Comparison of ENCODE assay signal across 13 mouse cellular contexts in the genomic region with DNA sequence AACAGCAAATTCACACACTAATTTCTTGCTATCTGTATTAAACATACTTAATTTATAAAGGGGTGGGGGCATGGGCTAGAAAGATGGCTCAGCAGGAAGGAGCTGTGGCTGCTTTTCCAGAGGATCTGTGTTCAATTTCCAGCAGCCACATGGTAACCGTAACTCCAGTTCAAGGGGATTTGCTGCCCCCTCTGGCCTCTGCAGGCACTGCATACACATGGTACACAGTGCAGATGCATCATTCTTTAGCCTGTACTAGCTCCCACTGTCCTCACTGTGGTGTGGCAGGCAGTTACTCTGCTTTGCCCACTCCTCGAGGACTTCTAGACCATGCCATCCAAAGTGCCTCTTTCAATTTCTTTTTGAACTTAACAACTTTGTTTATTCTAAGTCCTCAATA. TPM values are rescaled to one million over a fixed set of nuclear protein-coding genes. Genes with fewer than 3 reads are reported as not detected.
A peak's percentile ranks its signal among the peaks of the same experiment; 100 is the strongest.
DNase-seq lines count a peak whose midpoint lies in the region; ATAC-seq and TF ChIP-seq lines count a peak whose summit lies in the region.
"Had no signal": no experiment of that assay in that cellular context is flagged by ENCODE, and none has a peak within 500 bp of the region (broad histone marks: within the 10 kb centered on the region; RNA-seq: fewer than 3 reads in every experiment).

No protein-coding gene starts in this region.

- TF ChIP-seq EP300 in MEL (IDR thresholded peaks at IDR 0.05; ENCODE audit: low read depth in 1 of 2, low read length in 2 of 2): no peak

- DNase-seq in CD4-positive, CD25-positive, alpha-beta regulatory T cell, adult 2 months (ENCODE audit: low read depth, low spot score): peak; percentile 27
- peak; percentile 40 for DNase-seq in limb, embryonic 11.5 days (ENCODE audit: low spot score)
- no peak for DNase-seq in limb, embryonic 10.5 days (ENCODE audit: low spot score)
- peak; percentile 54 for DNase-seq in MEL (ENCODE audit: low read depth, low spot score)
- DNase-seq in adrenal gland, postnatal 10 days: no peak
- DNase-seq in yolk sac, embryonic 10.5 days (ENCODE audit: low spot score): no peak
- DNase-seq: lung, postnatal 14 days had no signal

- TF ChIP-seq CTCF in MEL (IDR thresholded peaks at IDR 0.05 in 2 of 3, conservative IDR thresholded peaks at IDR 0.05 in 1 of 3; ENCODE audit: control insufficient read depth in 1 of 3, insufficient read depth in 1 of 3, low read depth in 2 of 3, low read length in 3 of 3, poor library complexity in 1 of 3, severe bottlenecking in 1 of 3): peak; percentile 44 to 67 (median 55)

- ATAC-seq in CD4-positive, CD25-positive, alpha-beta regulatory T cell, adult 4 months: no peak
- ATAC-seq in limb, embryonic 11.5 days (ENCODE audit: insufficient number of reproducible peaks, low FRiP score, low TSS enrichment, low read depth): no peak
- ATAC-seq in megakaryocyte progenitor cell, adult 5-6 weeks (replicated peaks; ENCODE audit: poor library complexity): peak; percentile 78
- ATAC-seq: forebrain, embryonic 13.5 days; intestine, embryonic 16.5 days had no signal

- no peak for TF ChIP-seq POLR2A in MEL (IDR thresholded peaks at IDR 0.05; ENCODE audit: control insufficient read depth in 1 of 2, insufficient read depth in 1 of 2, low read depth in 1 of 2, low read length in 2 of 2, poor library complexity in 1 of 2)

- H3K4me2 ChIP-seq in limb, embryonic 11.5 days (ENCODE audit: low read depth, severe bottlenecking): no peak overlapping the region
- H3K4me2 ChIP-seq: forebrain, embryonic 13.5 days; heart, embryonic 13.5 days had no signal

- no peaks in the 10 kb centered on the region for H3K4me1 ChIP-seq in limb, embryonic 11.5 days (ENCODE audit: control insufficient read depth, insufficient read depth, low read length)
- H3K4me1 ChIP-seq in limb, embryonic 10.5 days: no peaks in the 10 kb centered on the region
- peaks cover 6 to 9% of the 10 kb centered on the region in 2 experiments for H3K4me1 ChIP-seq in MEL (ENCODE audit: control insufficient read depth in 1 of 2, insufficient read depth in 2 of 2, low read length in 2 of 2)
- H3K4me1 ChIP-seq: heart, embryonic 13.5 days had no signal

- no peaks in the 10 kb centered on the region for H3K36me3 ChIP-seq in limb, embryonic 11.5 days (ENCODE audit: control insufficient read depth, insufficient read depth, low read length)
- peaks cover 8% of the 10 kb centered on the region; the same call in 1 of the 2 replicates for H3K36me3 ChIP-seq in limb, embryonic 10.5 days
- H3K36me3 ChIP-seq in MEL (ENCODE audit: control insufficient read depth in 1 of 2, insufficient read depth in 2 of 2, low read length in 2 of 2): peaks cover 0 to 8% of the 10 kb centered on the region in 2 experiments; a peak in 2 of 4 replicates

- no peak overlapping the region for H3K9ac ChIP-seq in limb, embryonic 11.5 days (ENCODE audit: low read length)
- no peak overlapping the region for H3K9ac ChIP-seq in MEL (ENCODE audit: control insufficient read depth, low read depth, low read length, poor library complexity, severe bottlenecking)
- H3K9ac ChIP-seq: forebrain, embryonic 13.5 days; heart, embryonic 13.5 days had no signal

- peak; percentile 33 for TF ChIP-seq RAD21 in MEL (IDR thresholded peaks at IDR 0.05; ENCODE audit: low read depth, low read length)

- no peaks in the 10 kb centered on the region for H3K9me3 ChIP-seq in limb, embryonic 11.5 days (ENCODE audit: control insufficient read depth, low read length)
- H3K9me3 ChIP-seq in limb, embryonic 10.5 days (replicated peaks): no peaks in the 10 kb centered on the region
- no peaks in the 10 kb centered on the region; the same call in 1 of the 2 replicates for H3K9me3 ChIP-seq in MEL (replicated peaks; ENCODE audit: insufficient read depth, low read length)

- no peak overlapping the region for H3K4me3 ChIP-seq in limb, embryonic 11.5 days (ENCODE audit: low read depth, low read length)
- no peak overlapping the region for H3K4me3 ChIP-seq in limb, embryonic 10.5 days
- no peak overlapping the region for H3K4me3 ChIP-seq in MEL (ENCODE audit: control insufficient read depth in 1 of 2, insufficient read depth in 1 of 2, low read depth in 2 of 2, low read length in 2 of 2)
- H3K4me3 ChIP-seq: forebrain, embryonic 13.5 days; heart, embryonic 13.5 days; myocyte had no signal

- no peak overlapping the region for H3K27ac ChIP-seq in limb, embryonic 11.5 days (replicated peaks; ENCODE audit: low read depth, low read length)
- no peak overlapping the region for H3K27ac ChIP-seq in limb, embryonic 10.5 days
- no peak overlapping the region for H3K27ac ChIP-seq in MEL (ENCODE audit: control insufficient read depth, low read depth, low read length)
- H3K27ac ChIP-seq: forebrain, embryonic 13.5 days; heart, embryonic 13.5 days had no signal

- H3K79me2 ChIP-seq in MEL (ENCODE audit: control insufficient read depth, insufficient read depth, low read length, poor library complexity): no peaks in the 10 kb centered on the region

- H3K27me3 ChIP-seq in limb, embryonic 11.5 days (ENCODE audit: control insufficient read depth, insufficient read depth, low read length): no peaks in the 10 kb centered on the region
- no peaks in the 10 kb centered on the region for H3K27me3 ChIP-seq in limb, embryonic 10.5 days (ENCODE audit: low read depth, poor library complexity, severe bottlenecking)
- no peaks in the 10 kb centered on the region for H3K27me3 ChIP-seq in MEL (ENCODE audit: control insufficient read depth in 1 of 2, insufficient read depth in 2 of 2, low read length in 2 of 2)
- H3K27me3 ChIP-seq: forebrain, embryonic 13.5 days; heart, embryonic 13.5 days had no signal

- 89% methylated on average over 2 of the region's 2 CpGs for WGBS in limb, embryonic 11.5 days
- WGBS in limb, embryonic 10.5 days: 92% methylated on average over 2 of the region's 2 CpGs

TF ChIP-seq in MEL, 35 proteins besides CTCF, POLR2A, EP300 and RAD21:
- no peak for TF ChIP-seq NELFE (IDR thresholded peaks at IDR 0.05; ENCODE audit: low read depth, low read length)
- TF ChIP-seq HCFC1 (IDR thresholded peaks at IDR 0.05; ENCODE audit: low read depth, low read length): no peak
- no peak for TF ChIP-seq ZMIZ1 (IDR thresholded peaks at IDR 0.05; ENCODE audit: low read depth, low read length)
- peak; percentile 36; the same call in 1 of the 2 replicates for TF ChIP-seq MAX (IDR thresholded peaks at IDR 0.05; ENCODE audit: low read length)
- no peak for TF ChIP-seq MYB (IDR thresholded peaks at IDR 0.05; ENCODE audit: low read depth, low read length)
- TF ChIP-seq ELF1 (IDR thresholded peaks at IDR 0.05; ENCODE audit: low read depth, low read length): no peak
- no peak for TF ChIP-seq ETS1 (IDR thresholded peaks at IDR 0.05; ENCODE audit: low read depth, low read length)

RNA-seq across cellular contexts. Expression of a gene that starts 36.7 kb away (rescaled TPM):
- polyA plus RNA-seq in CD4-positive, CD25-positive, alpha-beta regulatory T cell, adult 4 months (2017; shearing (Covaris generic)): 1 to 10 TPM; 2.6 to 2.7 TPM
- polyA plus RNA-seq in limb, embryonic 11.5 days (2014; fragmentation: Nextera tagmentation; extraction: Ambion mirVana): 15.4 and 16.2 TPM in 2 replicates
- polyA plus RNA-seq in limb, embryonic 10.5 days (2016; fragmentation: Nextera tagmentation; extraction: Ambion mirVana): 11.8 and 13.1 TPM in 2 replicates
- total RNA-seq in MEL (2012; rRNA removed): 2.1 and 2.9 TPM in 2 replicates
- polyA plus RNA-seq in MEL (2012; ENCODE audit: insufficient read depth in 1 of 2, insufficient read length in 2 of 2, low read depth in 1 of 2, low replicate concordance in 2 of 2, missing spikeins in 1 of 2): 1 to 10 TPM in 1 of 2 experiments, not detected in 1; 3.9 TPM
- total RNA-seq in megakaryocyte progenitor cell, adult 5-6 weeks (2015): 10.1 and 13.6 TPM in 2 replicates
- total RNA-seq in megakaryocyte progenitor cell, adult 5-6 weeks (2017): 11.6 and 14.6 TPM in 2 replicates
- total RNA-seq in adrenal gland, postnatal 10 days (2021): 1 to 10 TPM; 5.8 to 6.2 TPM

RNA-seq across cellular contexts. Expression of a gene that starts 37.0 kb away (rescaled TPM):
- polyA plus RNA-seq in CD4-positive, CD25-positive, alpha-beta regulatory T cell, adult 4 months (2017; shearing (Covaris generic)): 100 to 1,000 TPM in 1 of 2 experiments, 10 to 100 TPM in 1; 86.2 to 118 TPM
- polyA plus RNA-seq in limb, embryonic 11.5 days (2014; fragmentation: Nextera tagmentation; extraction: Ambion mirVana): 97.3 and 100 TPM in 2 replicates
- 82.4 and 100 TPM in 2 replicates for polyA plus RNA-seq in limb, embryonic 10.5 days (2016; fragmentation: Nextera tagmentation; extraction: Ambion mirVana)
- 13.5 TPM in 2 replicates for total RNA-seq in MEL (2012; rRNA removed)
- polyA plus RNA-seq in MEL (2012; ENCODE audit: insufficient read depth in 1 of 2, insufficient read length in 2 of 2, low read depth in 1 of 2, low replicate concordance in 2 of 2, missing spikeins in 1 of 2): 10 to 100 TPM in 1 of 2 experiments, not detected in 1; 41.1 TPM
- 50.0 and 54.6 TPM in 2 replicates for total RNA-seq in megakaryocyte progenitor cell, adult 5-6 weeks (2015)
- total RNA-seq in megakaryocyte progenitor cell, adult 5-6 weeks (2017): 26.4 and 34.7 TPM in 2 replicates
- total RNA-seq in adrenal gland, postnatal 10 days (2021): 10 to 100 TPM; 64.6 to 79.4 TPM

Comparison
In these comparisons a context has a peak if more than half of its experiments do, and no peak if none do; other contexts are left out.
1. DNase-seq: peak in CD4-positive, CD25-positive, alpha-beta regulatory T cell, adult 2 months (single experiment), limb, embryonic 11.5 days (single experiment) and MEL (single experiment); none in limb, embryonic 10.5 days (single experiment), adrenal gland, postnatal 10 days (single experiment) and yolk sac, embryonic 10.5 days (single experiment).